8 mouse cellular contexts compared by ENCODE assay signal in genomic region chr10:75667115-75667910, GRCm38 (mm10). TPM values are rescaled to one million over a fixed set of nuclear protein-coding genes. Genes with fewer than 3 reads are reported as not detected.
DNase-seq lines count a peak whose midpoint lies in the region; ATAC-seq and TF ChIP-seq lines count a peak whose summit lies in the region.

No protein-coding gene starts in this region.

- peaks cover 4% of the 10 kb centered on the region; the same call in 1 of the 2 replicates for H3K4me1 ChIP-seq in bone marrow, adult 2 months (ENCODE audit: control insufficient read depth, insufficient read depth, low read length)
- peaks cover 30% of the 10 kb centered on the region for H3K4me1 ChIP-seq in embryonic facial prominence, embryonic 15.5 days
- peaks cover 20% of the 10 kb centered on the region for H3K4me1 ChIP-seq in midbrain, postnatal 0 days (ENCODE audit: insufficient read depth, low read length)

- H3K4me3 ChIP-seq in bone marrow, adult 2 months (replicated peaks; ENCODE audit: control insufficient read depth, low read depth, low read length) = peak overlapping the region; percentile 91
- H3K4me3 ChIP-seq in embryonic facial prominence, embryonic 15.5 days (replicated peaks) = peak overlapping the region; percentile 57
- H3K4me3 ChIP-seq in midbrain, postnatal 0 days (ENCODE audit: low read depth, low read length) = peak overlapping the region; percentile 49

- TF ChIP-seq POLR2A in bone marrow, adult 2 months (IDR thresholded peaks at IDR 0.05; ENCODE audit: borderline replicate concordance, control insufficient read depth, low read depth, low read length) = 0 out of 2 replicates have a peak, but pooled peaks have one; percentile 30

- peaks cover 28% of the 10 kb centered on the region for H3K36me3 ChIP-seq in embryonic facial prominence, embryonic 15.5 days
- peaks cover 36% of the 10 kb centered on the region for H3K36me3 ChIP-seq in midbrain, postnatal 0 days (ENCODE audit: insufficient read depth, low read length)

- peak; percentile 72 to 76 for DNase-seq in B cell, adult 2 months
- peak; percentile 67 for DNase-seq in heart, adult 8-10 months (ENCODE audit: low spot score)
- DNase-seq in kidney, adult 9 months = peak; percentile 46
- peak; percentile 60 for DNase-seq in liver
- peak; percentile 70 for DNase-seq in midbrain, postnatal 0 days (ENCODE audit: low spot score)
- DNase-seq in spleen, postnatal 36 days (ENCODE audit: low spot score in 2 of 2) = peak; percentile 68 to 71

- under 1% methylated on average over 63 of the region's 63 CpGs for WGBS in bone marrow, adult 2 months
- WGBS in embryonic facial prominence, embryonic 15.5 days = under 1% methylated on average over 63 of the region's 63 CpGs
- WGBS in midbrain, postnatal 0 days = under 1% methylated on average over 63 of the region's 63 CpGs

- H3K9ac ChIP-seq in embryonic facial prominence, embryonic 15.5 days = peak overlapping the region; percentile 42
- H3K9ac ChIP-seq in midbrain, postnatal 0 days (replicated peaks; ENCODE audit: low read length, poor library complexity, severe bottlenecking) = peak overlapping the region; percentile 60

- H3K9me3 ChIP-seq in embryonic facial prominence, embryonic 15.5 days (replicated peaks) = no peaks in the 10 kb centered on the region
- no peaks in the 10 kb centered on the region for H3K9me3 ChIP-seq in midbrain, postnatal 0 days (ENCODE audit: low read length)

- peak overlapping the region; percentile 87 for H3K4me2 ChIP-seq in embryonic facial prominence, embryonic 15.5 days (replicated peaks)
- peak overlapping the region; percentile 97 for H3K4me2 ChIP-seq in midbrain, postnatal 0 days (ENCODE audit: low read depth, low read length, poor library complexity, severe bottlenecking)

- ATAC-seq in embryonic facial prominence, embryonic 15.5 days (ENCODE audit: insufficient number of reproducible peaks, low FRiP score, low TSS enrichment, low read depth) = peak; percentile 77
- peak; percentile 65 for ATAC-seq in midbrain, postnatal 0 days (ENCODE audit: low FRiP score)

- peak overlapping the region; percentile 83 for H3K27ac ChIP-seq in bone marrow, adult 2 months (ENCODE audit: control insufficient read depth, insufficient read depth, low read depth, low read length, poor library complexity)
- peak overlapping the region; percentile 80 for H3K27ac ChIP-seq in embryonic facial prominence, embryonic 15.5 days (replicated peaks)
- H3K27ac ChIP-seq in midbrain, postnatal 0 days (ENCODE audit: low read depth, low read length) = peak overlapping the region; percentile 69

- no peak for TF ChIP-seq CTCF in bone marrow, adult 2 months (IDR thresholded peaks at IDR 0.05; ENCODE audit: control insufficient read depth, insufficient read depth, low read length)
- TF ChIP-seq CTCF in midbrain, postnatal 0 days (IDR thresholded peaks at IDR 0.05) = no peak

- no peaks in the 10 kb centered on the region for H3K27me3 ChIP-seq in embryonic facial prominence, embryonic 15.5 days
- H3K27me3 ChIP-seq in midbrain, postnatal 0 days (ENCODE audit: insufficient read depth, low read length) = no peaks in the 10 kb centered on the region

RNA-seq across cellular contexts. Expression of gene Susd2, which starts 23.5 kb away (rescaled TPM):
- polyA plus RNA-seq in bone marrow, adult 2 months (2011; ENCODE audit: insufficient read depth, insufficient read length, low replicate concordance, missing spikeins) = 1.5 and 2.8 TPM in 2 replicates
- polyA plus RNA-seq in embryonic facial prominence, embryonic 15.5 days (2015; fragmentation: Nextera tagmentation; extraction: Ambion mirVana) = 9.0 and 10.1 TPM in 2 replicates
- total RNA-seq in heart, adult 8-10 months (2022) = 1 to 10 TPM in 3 of 4 experiments, under 1 TPM in 1; 0.98 to 2.2 (median 1.7) TPM
- 7.8 and 10.7 TPM in 2 replicates for total RNA-seq in midbrain, postnatal 0 days (2014; rRNA removed)
- polyA plus RNA-seq in midbrain, postnatal 0 days (2015; fragmentation: Nextera tagmentation; extraction: Ambion mirVana) = 4.8 and 6.4 TPM in 2 replicates

Comparison
In these comparisons a context has a peak if more than half of its experiments do, and no peak if none do; other contexts are left out.
1. Peak in every context shown above with its lines: DNase-seq, ATAC-seq, H3K4me3 ChIP-seq and H3K27ac ChIP-seq.